Mouse (Mus musculus) heart, postnatal 0 days (tissue): Measurements from ENCODE around the gene Tmem171. TPM values are rescaled to one million over a fixed set of nuclear protein-coding genes. Genes with fewer than 3 reads are reported as not detected.

ENCODE experiments used
- ATAC-seq: fragments of 200-750 bp; cut with Nextera tagmentation; 2 replicates; pipeline ENCODE4 v1.8.0; 2017; ENCODE audit warnings: low read depth, moderate number of reproducible peaks, moderate library complexity; ENCODE audit not compliant: insufficient read depth
- DNase-seq: peaks from one replicate; pipeline ENCODE4 v3.0.0-alpha.2; 2016; ENCODE audit warnings: low spot score
- H3K27ac ChIP-seq: fragments of 300-500 bp; sonication (generic); 2 replicates; pipeline ENCODE4 v1.5.1; 2014; ENCODE audit warnings: low read depth, mild to moderate bottlenecking
- H3K27me3 ChIP-seq: fragments of 300-500 bp; sonication (generic); 2 replicates; pipeline ENCODE4 v1.6.1; 2014; ENCODE audit warnings: low read length, mixed read lengths; ENCODE audit not compliant: control insufficient read depth, insufficient read depth
- H3K36me3 ChIP-seq: fragments of 300-500 bp; sonication (generic); replicated peaks from 2 replicates; pipeline ENCODE4 v1.6.1; 2014; ENCODE audit warnings: low read length, mixed read lengths; ENCODE audit not compliant: control insufficient read depth, insufficient read depth
- H3K4me1 ChIP-seq: fragments of 300-500 bp; sonication (generic); 2 replicates; pipeline ENCODE4 v1.6.1; 2014; ENCODE audit warnings: antibody characterized with exemption; ENCODE audit not compliant: control insufficient read depth, insufficient read depth
- H3K4me2 ChIP-seq: fragments of 300-500 bp; sonication (generic); 2 replicates; pipeline ENCODE4 v1.6.1; 2014; ENCODE audit warnings: low read depth, mild to moderate bottlenecking, low read length, moderate library complexity
- H3K4me3 ChIP-seq: fragments of 300-500 bp; sonication (generic); 2 replicates; pipeline ENCODE4 v1.5.1; 2014; ENCODE audit warnings: low read depth, low read length
- H3K9ac ChIP-seq: fragments of 300-500 bp; sonication (generic); replicated peaks from 2 replicates; pipeline ENCODE4 v1.6.1; 2014; ENCODE audit warnings: low read depth, low read length, mixed read lengths
- H3K9me3 ChIP-seq: fragments of 300-500 bp; sonication (generic); replicated peaks from 2 replicates; pipeline ENCODE4 v1.6.1; 2016; ENCODE audit warnings: low read length; ENCODE audit not compliant: control insufficient read depth
- CTCF ChIP-seq: IDR thresholded peaks from 2 replicates; pipeline ENCODE4 v1.5.1; 2016; ENCODE audit warnings: antibody characterized with exemption, control low read depth, low read depth
- EP300 ChIP-seq: IDR thresholded peaks from 2 replicates; pipeline ENCODE4 v1.6.1; 2016; ENCODE audit warnings: antibody characterized with exemption, low read depth
- WGBS: fragments of 180-500 bp; shearing (Covaris S2); extraction: QIAGEN DNeasy Blood & Tissue Kit; methylation state at CpG from one replicate; pipeline ENCODE4 v1.1.7; 2014; 5-methylcytosine and 5-hydroxymethylcytosine counted together
- polyA plus RNA-seq: library from polyadenylated mRNA; unstranded; fragments of >200 nt; fragmentation: Nextera tagmentation; extraction: Ambion mirVana; gene quantifications from 2 replicates; pipeline ENCODE4 v1.2.1, GENCODE M21; 2015
- total RNA-seq: library from RNA; depleted of rRNA; stranded (reverse); fragments of >200 nt; gene quantifications from 2 replicates; pipeline ENCODE4 v1.2.3, GENCODE M21; 2014; ENCODE audit warnings: low replicate concordance

The Tmem171 gene
- total and polyA plus RNA-seq, 2 experiments from 2014 or later = 3.6 to 3.8 TPM

DNA sequence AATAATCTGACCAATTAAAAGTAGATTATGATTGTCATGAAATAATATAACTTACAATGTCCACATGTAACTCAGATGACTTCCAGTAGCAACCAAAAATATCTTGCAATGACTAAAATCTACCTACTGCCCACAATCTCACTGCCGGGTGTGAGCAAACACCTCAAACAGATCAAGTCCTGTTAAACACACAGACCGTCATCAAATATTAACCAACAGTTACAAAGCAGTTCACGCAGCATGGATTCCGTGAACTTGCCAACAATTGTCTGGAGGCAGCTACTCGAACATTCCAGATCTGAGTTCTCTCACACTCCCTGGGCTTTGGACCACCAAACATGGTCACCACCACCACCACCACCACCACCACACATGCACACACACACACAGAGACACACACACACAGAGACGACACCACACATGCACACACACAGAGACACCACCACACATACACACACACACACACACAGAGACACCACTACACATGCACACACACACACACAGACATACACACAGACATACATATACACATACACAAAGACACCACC lies 20.9 kb upstream of the Tmem171 start:
- Histone ChIP-seq H3K27me3 (no peaks in the 10 kb centered on the region), H3K36me3 (no peaks in the 10 kb centered on the region), H3K9ac (no peak overlapping the region), H3K4me3 (no peak overlapping the region), H3K9me3 (no peaks in the 10 kb centered on the region), H3K27ac (no peak overlapping the region), H3K4me1 (no peaks in the 10 kb centered on the region), H3K4me2 (no peak overlapping the region)
- no peak for DNase-seq
- TF ChIP-seq CTCF (no peak), EP300 (no peak)
- no peak for ATAC-seq
- 81% methylated on average over 6 of the region's 6 CpGs for WGBS

DNA sequence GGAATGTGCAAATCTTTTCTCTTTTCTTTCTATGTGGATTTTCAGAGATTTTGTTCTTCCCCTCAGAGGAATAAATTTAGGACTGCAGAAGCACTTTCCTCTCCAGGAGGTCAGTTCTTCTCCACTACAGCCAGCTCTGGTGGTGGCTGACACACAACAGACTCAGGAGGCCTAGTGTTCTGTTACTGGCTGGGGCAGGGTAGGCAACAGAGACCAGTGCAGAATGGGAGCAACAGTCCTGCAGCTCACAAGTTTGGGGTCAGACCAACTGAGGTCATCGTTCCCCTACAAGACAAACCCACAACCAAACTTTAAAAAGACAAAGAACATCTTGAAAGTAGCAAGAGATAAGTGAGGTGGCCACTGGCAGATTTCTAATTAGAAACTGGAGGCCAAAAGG lies 16.0 kb upstream of the Tmem171 start:
- no peaks in the 10 kb centered on the region for H3K36me3 ChIP-seq
- no peak overlapping the region for H3K9ac ChIP-seq
- no peak overlapping the region for H3K4me2 ChIP-seq
- TF ChIP-seq EP300 (no peak), CTCF (no peak)
- H3K27me3 ChIP-seq = no peaks in the 10 kb centered on the region
- no peak overlapping the region for H3K4me3 ChIP-seq
- 74% methylated on average over 1 of the region's 1 CpGs for WGBS
- DNase-seq (no peak), ATAC-seq (no peak)
- H3K27ac ChIP-seq = no peak overlapping the region
- no peaks in the 10 kb centered on the region for H3K4me1 ChIP-seq
- no peaks in the 10 kb centered on the region; the same call in 1 of the 2 replicates for H3K9me3 ChIP-seq

DNA sequence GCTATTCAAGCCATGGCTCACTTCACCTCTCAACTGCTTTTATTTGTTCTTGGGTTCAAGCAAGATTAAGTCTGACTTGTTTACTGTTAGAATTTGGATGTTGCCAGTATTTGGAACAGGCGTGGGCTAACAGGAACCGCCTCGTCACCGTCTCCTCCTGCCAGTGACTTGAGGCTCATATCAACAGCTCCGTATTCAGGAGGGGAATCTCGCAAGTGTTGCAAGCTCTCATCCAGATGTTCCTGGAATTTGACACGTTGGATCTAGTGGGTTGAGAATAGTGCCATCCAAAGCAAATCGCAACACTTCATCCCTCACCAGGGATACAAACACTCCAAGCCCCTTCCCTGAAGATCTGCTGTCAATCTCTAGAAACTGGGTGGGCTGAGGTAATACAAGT lies 15.6 kb upstream of the Tmem171 start:
- TF ChIP-seq CTCF = no peak
- TF ChIP-seq EP300 = no peak
- Histone ChIP-seq H3K27ac (no peak overlapping the region), H3K27me3 (no peaks in the 10 kb centered on the region), H3K4me3 (no peak overlapping the region), H3K36me3 (no peaks in the 10 kb centered on the region), H3K4me1 (no peaks in the 10 kb centered on the region), H3K4me2 (no peak overlapping the region), H3K9me3 (no peaks in the 10 kb centered on the region; the same call in 1 of the 2 replicates), H3K9ac (no peak overlapping the region)
- no peak for ATAC-seq
- no peak for DNase-seq
- 50% methylated on average over 8 of the region's 8 CpGs for WGBS

DNA sequence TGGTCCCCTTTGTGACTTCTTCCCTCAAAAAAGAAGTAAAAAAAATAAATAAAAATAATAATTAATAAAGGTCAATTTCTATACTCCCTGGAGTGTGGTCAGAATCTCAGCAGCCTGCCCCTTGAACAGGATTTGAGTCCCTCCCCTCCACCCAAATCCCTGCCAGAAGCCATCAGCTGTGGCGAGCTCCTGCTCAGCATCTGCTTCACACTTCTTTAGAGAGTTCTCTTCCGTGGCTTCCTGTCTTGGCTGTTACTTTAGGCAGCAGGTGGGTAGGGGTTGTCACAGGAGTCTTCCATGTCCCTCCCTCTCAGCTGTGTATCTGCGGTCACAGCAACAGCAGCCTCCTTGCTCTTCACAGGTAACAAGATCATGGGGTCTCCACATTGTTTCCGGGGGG lies 10.9 kb upstream of the Tmem171 start:
- no peak overlapping the region for H3K9ac ChIP-seq
- no peaks in the 10 kb centered on the region for H3K4me1 ChIP-seq
- WGBS = 68% methylated on average over 4 of the region's 4 CpGs
- TF ChIP-seq CTCF (no peak), EP300 (no peak)
- no peak overlapping the region for H3K4me2 ChIP-seq
- no peaks in the 10 kb centered on the region for H3K27me3 ChIP-seq
- DNase-seq (no peak), ATAC-seq (no peak)
- H3K9me3 ChIP-seq = no peaks in the 10 kb centered on the region; the same call in 1 of the 2 replicates
- no peak overlapping the region for H3K27ac ChIP-seq
- H3K36me3 ChIP-seq = no peaks in the 10 kb centered on the region
- no peak overlapping the region for H3K4me3 ChIP-seq

DNA sequence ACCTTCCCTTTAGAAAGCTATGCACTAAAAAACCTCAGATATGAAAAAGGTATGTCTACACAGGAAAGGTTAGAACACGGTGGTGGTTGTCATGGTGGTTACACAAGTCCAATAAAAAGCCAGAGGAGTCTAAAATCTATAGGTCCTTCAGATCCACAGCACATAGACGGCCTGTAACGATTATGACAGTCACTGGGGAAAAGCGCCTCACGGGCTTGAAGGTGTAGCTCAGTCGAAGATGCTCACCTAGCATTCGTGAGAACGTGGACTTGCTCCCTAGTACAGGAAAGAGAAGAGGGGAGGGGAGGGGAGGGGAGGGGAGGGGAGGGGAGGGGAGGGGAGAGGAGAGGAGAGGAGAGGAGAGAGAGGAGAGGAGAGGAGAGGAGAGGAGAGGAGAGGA lies 9.2 kb upstream of the Tmem171 start:
- Histone ChIP-seq H3K36me3 (no peaks in the 10 kb centered on the region), H3K4me3 (no peak overlapping the region), H3K27me3 (no peaks in the 10 kb centered on the region), H3K4me1 (peaks cover 8% of the 10 kb centered on the region), H3K9me3 (no peaks in the 10 kb centered on the region; the same call in 1 of the 2 replicates), H3K9ac (no peak overlapping the region), H3K27ac (no peak overlapping the region), H3K4me2 (no peak overlapping the region)
- 83% methylated on average over 7 of the region's 8 CpGs for WGBS
- DNase-seq (no peak), ATAC-seq (no peak)
- TF ChIP-seq EP300 (no peak), CTCF (no peak)

DNA sequence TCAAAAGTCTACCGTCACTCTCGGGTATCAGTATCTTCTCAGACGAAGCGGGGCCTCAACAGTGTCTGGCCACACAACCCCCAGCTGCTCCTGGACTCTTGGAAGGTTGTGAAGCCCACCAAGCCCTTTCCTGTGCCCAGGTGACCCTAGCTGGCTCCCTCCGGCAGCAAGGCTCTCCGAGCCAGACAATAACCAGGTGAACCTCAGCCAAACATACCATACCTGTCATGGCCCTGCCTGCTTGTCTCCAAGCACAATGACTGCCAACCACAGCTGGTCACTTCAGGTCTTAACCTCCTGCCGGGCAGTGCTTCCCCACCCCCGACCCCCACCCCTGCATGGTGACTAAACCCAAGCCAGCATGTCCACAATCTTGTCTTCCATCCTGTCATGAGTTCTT lies 7.7 kb upstream of the Tmem171 start:
- no peak overlapping the region for H3K4me2 ChIP-seq

More for the DNA sequence above, 7.7 kb upstream of the Tmem171 start:
- Histone ChIP-seq H3K36me3 (no peaks in the 10 kb centered on the region), H3K9me3 (no peaks in the 10 kb centered on the region), H3K9ac (no peak overlapping the region), H3K4me1 (peaks cover 8% of the 10 kb centered on the region), H3K4me3 (no peak overlapping the region), H3K27me3 (no peaks in the 10 kb centered on the region), H3K27ac (no peak overlapping the region)
- WGBS = 85% methylated on average over 8 of the region's 8 CpGs
- TF ChIP-seq CTCF = no peak
- no peak for TF ChIP-seq EP300
- DNase-seq (no peak), ATAC-seq (no peak)
